Mouse (Mus musculus) hindbrain, embryonic 13.5 days (tissue): ENCODE data around the gene Tor4a. TPM values are rescaled to one million over a fixed set of nuclear protein-coding genes. Genes with fewer than 3 reads are reported as not detected.
A peak's percentile ranks its signal among the peaks of the same experiment; 100 is the strongest.

ENCODE experiments used
- ATAC-seq: fragments of 200-750 bp; cut with Nextera tagmentation; 2 replicates; pipeline ENCODE4 v1.8.0; 2017; ENCODE audit warnings: moderate TSS enrichment; ENCODE audit not compliant: low FRiP score
- H3K27ac ChIP-seq: fragments of 300-500 bp; sonication (generic); 2 replicates; pipeline ENCODE4 v1.5.1; 2015; ENCODE audit warnings: inconsistent platforms, mild to moderate bottlenecking, moderate library complexity
- H3K27me3 ChIP-seq: fragments of 300-500 bp; sonication (generic); 2 replicates; pipeline ENCODE4 v1.6.1; 2015; ENCODE audit warnings: mild to moderate bottlenecking, inconsistent platforms
- H3K36me3 ChIP-seq: fragments of 300-500 bp; sonication (generic); 2 replicates; pipeline ENCODE4 v1.6.1; 2015; ENCODE audit warnings: mild to moderate bottlenecking, inconsistent platforms
- H3K4me1 ChIP-seq: fragments of 300-500 bp; sonication (generic); replicated peaks from 2 replicates; pipeline ENCODE4 v1.6.1; 2015; ENCODE audit warnings: inconsistent platforms
- H3K4me2 ChIP-seq: fragments of 300-500 bp; sonication (generic); 2 replicates; pipeline ENCODE4 v1.6.1; 2015; ENCODE audit warnings: inconsistent platforms, mild to moderate bottlenecking, moderate library complexity
- H3K4me3 ChIP-seq: fragments of 300-500 bp; sonication (generic); 2 replicates; pipeline ENCODE4 v1.5.1; 2015; ENCODE audit warnings: mild to moderate bottlenecking, inconsistent platforms
- H3K9ac ChIP-seq: fragments of 300-500 bp; sonication (generic); 2 replicates; pipeline ENCODE4 v1.6.1; 2015; ENCODE audit warnings: mild to moderate bottlenecking, inconsistent platforms
- H3K9me3 ChIP-seq: fragments of 300-500 bp; sonication (generic); 2 replicates; pipeline ENCODE4 v1.6.1; 2016; ENCODE audit warnings: inconsistent platforms
- WGBS: fragments of 180-500 bp; shearing (Covaris S2); methylation state at CpG from one replicate; pipeline ENCODE4 v1.1.7; 2015; 5-methylcytosine and 5-hydroxymethylcytosine counted together
- polyA plus RNA-seq: library from polyadenylated mRNA; unstranded; fragments of >200 nt; fragmentation: Nextera tagmentation; extraction: Ambion mirVana; gene quantifications from 2 replicates; pipeline ENCODE4 v1.2.1, GENCODE M21; 2015

Gene Tor4a
- polyA plus RNA-seq, 1 experiment from 2014 or later: 1.9 TPM

DNA sequence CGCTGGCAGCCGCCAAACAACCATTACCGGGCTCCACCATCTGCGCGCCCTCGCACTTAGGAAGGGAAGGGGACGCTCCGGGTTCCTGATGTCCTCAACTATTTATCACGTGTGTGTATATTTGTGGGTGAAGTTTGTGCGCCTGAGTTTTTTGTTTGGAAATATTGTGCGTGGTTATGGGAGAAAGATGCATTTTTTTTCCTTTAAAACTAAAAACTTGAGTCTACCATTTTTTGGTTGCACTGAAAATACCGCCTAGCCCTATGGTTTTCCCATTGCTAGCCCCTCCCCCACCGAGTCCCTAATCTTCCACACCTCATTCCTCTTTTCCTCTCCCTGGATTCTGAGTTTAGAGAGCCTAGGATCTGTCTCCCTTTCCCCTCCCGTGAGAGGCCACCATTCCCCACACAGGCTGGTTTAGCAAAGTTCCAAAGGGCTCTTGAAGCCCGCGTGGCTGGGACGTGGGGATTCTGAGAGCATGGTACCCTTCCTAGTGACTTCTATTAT lies 14.7 kb downstream of the Tor4a start:
- no peak for ATAC-seq
- Histone ChIP-seq H3K27ac (peak overlapping the region; percentile 90), H3K4me3 (peak overlapping the region; percentile 78), H3K4me1 (peaks cover 82% of the 10 kb centered on the region), H3K27me3 (0 out of 2 replicates have a peak, but pooled peaks cover 5% of the 10 kb centered on the region), H3K9ac (peak overlapping the region; percentile 86), H3K9me3 (no peaks in the 10 kb centered on the region), H3K36me3 (no peaks in the 10 kb centered on the region), H3K4me2 (peak overlapping the region; percentile 78)
- under 1% methylated on average over 17 of the region's 17 CpGs for WGBS

DNA sequence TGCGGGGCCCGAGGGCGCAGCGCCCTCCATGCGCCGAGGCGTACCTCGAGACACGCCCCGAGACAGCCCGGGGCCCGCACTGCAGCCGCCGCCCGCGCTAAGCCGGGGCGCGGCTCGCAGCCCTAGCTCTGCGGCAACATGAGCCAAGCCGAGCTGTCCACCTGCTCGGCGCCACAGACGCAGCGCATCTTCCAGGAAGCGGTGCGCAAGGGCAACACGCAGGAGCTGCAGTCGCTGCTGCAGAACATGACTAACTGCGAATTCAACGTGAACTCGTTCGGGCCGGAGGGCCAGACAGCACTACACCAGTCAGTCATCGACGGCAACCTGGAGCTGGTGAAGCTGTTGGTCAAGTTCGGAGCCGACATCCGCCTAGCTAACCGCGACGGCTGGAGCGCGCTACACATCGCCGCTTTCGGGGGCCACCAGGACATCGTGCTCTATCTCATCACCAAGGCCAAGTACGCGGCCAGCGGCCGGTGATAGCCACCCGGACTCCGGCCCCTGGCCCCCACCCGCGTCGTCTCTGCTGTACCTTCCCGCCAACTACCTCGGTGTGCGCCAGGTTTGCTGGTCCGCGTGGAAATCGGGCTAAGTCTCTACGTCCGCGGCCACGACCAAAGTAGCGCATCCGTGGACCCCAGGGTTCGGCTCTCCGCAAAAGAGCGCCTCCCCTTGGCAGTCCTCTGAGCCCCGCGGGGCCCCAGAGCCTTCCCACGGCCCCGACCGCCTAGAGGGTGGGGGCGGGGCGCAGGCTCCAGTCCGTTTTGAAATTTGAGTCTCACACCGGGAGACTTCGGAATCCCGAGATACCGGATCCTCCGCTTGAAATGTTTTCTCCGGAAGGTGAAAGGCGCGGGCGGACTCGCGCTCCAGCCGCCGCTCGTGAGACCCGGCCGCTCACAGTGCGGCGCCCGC lies 15.5 kb downstream of the Tor4a start:
- ATAC-seq: peak; percentile 41
- WGBS: under 1% methylated on average over 100 of the region's 100 CpGs
- H3K4me1 ChIP-seq: peaks cover 84% of the 10 kb centered on the region

DNA sequence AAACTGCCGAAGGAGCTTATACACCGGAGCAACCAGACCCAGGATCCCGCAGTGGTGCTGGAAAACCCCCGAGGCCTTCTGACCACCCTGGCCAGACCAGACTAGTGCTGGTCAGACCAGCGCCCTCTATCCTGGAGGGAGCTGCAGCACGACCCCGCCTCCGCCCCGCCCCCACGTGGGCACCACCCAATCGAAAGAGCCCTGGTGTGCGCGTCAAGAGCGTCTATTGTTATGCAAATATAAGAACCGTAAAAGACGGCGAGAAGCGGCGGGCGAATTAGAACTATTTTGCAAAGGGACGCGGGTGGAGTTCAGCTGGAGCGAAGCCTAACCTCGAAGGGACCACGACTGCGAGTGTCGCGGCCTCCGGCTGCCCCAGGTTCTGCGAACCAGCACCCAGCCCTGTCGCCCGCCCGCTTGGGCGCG lies 16.2 kb downstream of the Tor4a start, which contains the start of gene Nrarp:
Gene Nrarp (plus strand): TSS at position 281 of the 426 bp plus-strand sequence.
- Histone ChIP-seq H3K9ac (peak within 1 kb of the TSS; percentile 86), H3K4me2 (peak within 1 kb of the TSS; percentile 78), H3K27ac (peak within 1 kb of the TSS; percentile 90), H3K27me3 (0 out of 2 replicates have a peak, but pooled peaks cover 5% of the 10 kb centered on the region), H3K36me3 (no peaks in the 10 kb centered on the region), H3K4me3 (peak within 1 kb of the TSS; percentile 78), H3K4me1 (peaks cover 84% of the 10 kb centered on the region), H3K9me3 (no peaks in the 10 kb centered on the region)
- under 1% methylated on average over 35 of the region's 35 CpGs for WGBS
- peak; percentile 91 for ATAC-seq

More for the DNA sequence above, 15.5 kb downstream of the Tor4a start:
- Histone ChIP-seq H3K27ac (peak overlapping the region; percentile 90), H3K27me3 (0 out of 2 replicates have a peak, but pooled peaks cover 5% of the 10 kb centered on the region), H3K36me3 (no peaks in the 10 kb centered on the region), H3K4me3 (peak overlapping the region; percentile 78), H3K4me2 (peak overlapping the region; percentile 78), H3K9me3 (no peaks in the 10 kb centered on the region), H3K9ac (peak overlapping the region; percentile 86)

DNA sequence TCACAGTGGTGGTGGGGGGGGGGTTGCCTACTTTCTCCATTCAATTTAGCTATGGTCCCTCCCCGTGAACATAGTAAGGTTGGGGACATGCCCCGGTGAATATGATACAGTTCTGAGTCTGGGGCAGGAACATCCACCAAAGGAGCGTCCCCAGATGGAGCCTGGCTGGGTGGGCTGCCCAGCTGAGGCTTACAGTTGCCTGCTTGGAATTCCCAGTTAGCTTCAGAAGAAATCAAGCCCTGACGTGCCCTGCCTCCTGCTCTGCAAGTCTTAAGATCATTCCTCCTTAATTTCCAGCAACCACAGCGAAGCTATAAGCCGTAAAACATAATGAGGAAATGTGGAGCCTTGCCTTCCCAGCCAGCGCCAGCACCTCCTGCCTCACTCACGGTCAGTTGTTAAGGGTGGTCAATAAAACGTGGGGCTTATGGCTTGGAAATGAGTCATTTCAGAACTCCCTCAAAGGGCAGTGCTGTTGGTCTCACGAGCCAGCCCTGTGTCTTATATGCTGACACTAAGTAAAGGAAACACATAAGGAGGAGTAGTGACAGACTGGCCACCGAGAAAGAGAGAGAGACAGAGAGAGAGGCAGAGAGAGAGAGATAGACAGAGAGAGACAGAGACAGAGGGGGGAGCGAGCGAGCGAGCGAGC lies 17.0 kb downstream of the Tor4a start:
- Histone ChIP-seq H3K27ac (peak overlapping the region; percentile 88), H3K9ac (peak overlapping the region; percentile 86), H3K4me2 (peak overlapping the region; percentile 78), H3K27me3 (0 out of 2 replicates have a peak, but pooled peaks cover 5% of the 10 kb centered on the region), H3K9me3 (no peaks in the 10 kb centered on the region), H3K4me1 (peaks cover 84% of the 10 kb centered on the region), H3K36me3 (no peaks in the 10 kb centered on the region), H3K4me3 (peak overlapping the region; percentile 78)
- WGBS: 26% methylated on average over 15 of the region's 15 CpGs
- no peak for ATAC-seq

DNA sequence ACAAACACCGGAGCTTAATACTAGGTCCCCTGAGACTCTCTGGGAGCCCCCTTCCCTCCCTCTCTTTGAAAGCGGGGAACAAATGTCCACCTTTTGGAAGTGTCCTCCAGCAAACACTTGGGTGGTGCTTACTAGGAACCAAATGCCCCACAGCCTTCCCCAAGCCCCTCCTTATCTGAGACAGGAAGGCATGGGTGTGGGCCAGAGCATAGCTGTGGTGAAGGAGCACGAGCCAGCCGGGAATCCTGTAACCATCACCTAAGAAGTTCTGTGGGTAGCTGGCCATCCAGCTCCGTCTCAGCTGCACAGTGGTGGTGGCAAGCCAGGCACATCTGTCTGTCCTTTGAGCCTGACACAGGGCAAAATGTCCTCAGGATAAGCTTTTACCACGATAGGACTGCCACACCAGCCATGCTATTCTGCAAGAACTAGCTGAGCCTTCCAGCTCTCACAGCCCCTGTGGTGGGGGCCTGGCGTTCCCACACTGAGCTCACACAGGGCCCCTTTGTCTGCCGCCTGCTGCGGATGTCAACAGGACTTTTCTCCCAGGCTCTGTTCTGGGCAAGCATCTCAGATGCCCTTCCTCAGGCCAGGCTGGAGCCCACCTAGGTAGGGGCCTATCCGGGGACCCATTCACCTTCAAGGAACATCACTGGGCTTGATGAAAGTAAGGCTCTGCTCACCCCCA lies 18.3 kb downstream of the Tor4a start:
- H3K4me3 ChIP-seq: no peak overlapping the region
- H3K4me2 ChIP-seq: peak overlapping the region; percentile 31
- H3K36me3 ChIP-seq: no peaks in the 10 kb centered on the region
- H3K27ac ChIP-seq: peak overlapping the region; percentile 88
- peak overlapping the region; percentile 58; the same call in 1 of the 2 replicates for H3K9ac ChIP-seq
- 14% methylated on average over 10 of the region's 10 CpGs for WGBS
- H3K9me3 ChIP-seq: no peaks in the 10 kb centered on the region
- H3K4me1 ChIP-seq: peaks cover 76% of the 10 kb centered on the region
- 0 out of 2 replicates have a peak, but pooled peaks cover 5% of the 10 kb centered on the region for H3K27me3 ChIP-seq
- ATAC-seq: no peak

DNA sequence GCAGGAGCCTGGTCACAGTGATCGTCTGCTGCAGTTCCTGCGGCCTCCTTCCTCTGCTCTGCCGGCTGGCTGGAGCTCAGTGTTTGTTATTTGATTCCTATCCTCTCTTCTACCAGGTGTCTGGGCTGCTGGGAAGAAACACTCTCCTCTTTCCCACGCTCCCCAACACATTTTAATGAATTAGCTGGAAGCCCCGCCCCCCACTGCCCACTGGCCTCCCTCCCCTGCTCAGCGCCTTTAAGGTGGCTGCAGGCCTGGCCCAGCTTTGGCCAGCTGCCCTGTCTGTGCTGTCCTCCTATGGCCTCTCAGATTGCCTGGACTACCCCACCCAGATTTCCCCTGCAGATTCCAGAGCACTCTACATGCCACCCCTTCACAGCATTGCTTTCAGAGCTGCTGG lies 19.0 kb downstream of the Tor4a start:
- peak overlapping the region; percentile 9; the same call in 1 of the 2 replicates for H3K4me3 ChIP-seq
- peak overlapping the region; percentile 88 for H3K27ac ChIP-seq
- WGBS: 2% methylated on average over 5 of the region's 6 CpGs
- 0 out of 2 replicates have a peak, but pooled peaks cover 5% of the 10 kb centered on the region for H3K27me3 ChIP-seq
- peaks cover 70% of the 10 kb centered on the region for H3K4me1 ChIP-seq
- H3K4me2 ChIP-seq: peak overlapping the region; percentile 31
- no peaks in the 10 kb centered on the region for H3K36me3 ChIP-seq
- peak; percentile 34; the same call in 1 of the 2 replicates for ATAC-seq
- no peaks in the 10 kb centered on the region for H3K9me3 ChIP-seq
- H3K9ac ChIP-seq: peak overlapping the region; percentile 58

DNA sequence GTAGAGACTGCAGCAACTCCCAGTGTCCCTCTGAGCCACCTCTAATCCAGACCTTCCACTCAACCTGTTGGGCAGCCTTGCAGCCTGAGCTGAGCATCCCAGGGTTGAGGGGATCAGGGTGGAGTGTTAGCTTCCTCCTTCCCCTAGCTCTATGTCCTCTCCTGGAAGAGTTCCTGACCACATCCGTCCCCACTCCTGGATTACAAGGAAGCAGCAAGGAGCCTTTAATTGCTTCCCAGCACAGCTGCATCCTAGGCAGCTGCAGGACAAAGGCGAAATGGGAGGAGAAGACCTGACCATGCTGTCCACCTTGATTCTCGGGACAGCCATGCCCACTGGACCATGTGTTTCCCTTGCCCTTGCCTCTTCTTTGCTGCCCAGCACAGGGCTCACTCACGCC lies 19.6 kb downstream of the Tor4a start:
- Histone ChIP-seq H3K4me3 (peak overlapping the region; percentile 9; the same call in 1 of the 2 replicates), H3K4me1 (peaks cover 70% of the 10 kb centered on the region), H3K4me2 (peak overlapping the region; percentile 31), H3K9ac (peak overlapping the region; percentile 58), H3K36me3 (no peaks in the 10 kb centered on the region), H3K9me3 (no peaks in the 10 kb centered on the region), H3K27me3 (0 out of 2 replicates have a peak, but pooled peaks cover 5% of the 10 kb centered on the region), H3K27ac (peak overlapping the region; percentile 88)
- 39% methylated on average over 4 of the region's 4 CpGs for WGBS
- no peak for ATAC-seq

DNA sequence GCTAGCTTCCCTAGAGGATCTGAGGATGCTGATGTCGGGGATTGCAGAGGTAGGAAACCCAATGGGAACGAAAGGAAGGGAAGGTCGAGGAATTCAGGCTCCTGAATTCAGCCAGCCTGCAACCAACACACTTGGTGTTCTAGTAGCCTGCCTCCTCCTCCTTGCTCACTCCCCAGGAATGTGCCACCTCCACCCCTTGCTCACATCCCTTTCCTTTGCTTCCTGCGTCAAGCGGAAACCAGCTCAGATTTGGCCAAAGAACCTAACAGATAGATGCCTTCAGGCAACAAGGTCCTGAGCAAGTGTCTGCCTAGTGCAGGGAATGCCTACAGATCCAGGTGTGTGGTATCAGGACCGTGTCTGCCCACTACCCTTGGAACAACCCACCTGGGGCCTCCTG lies 20.1 kb downstream of the Tor4a start:
- no peaks in the 10 kb centered on the region for H3K36me3 ChIP-seq
- H3K9me3 ChIP-seq: no peaks in the 10 kb centered on the region
- H3K9ac ChIP-seq: peak overlapping the region; percentile 58
- no peak for ATAC-seq
- H3K4me2 ChIP-seq: peak overlapping the region; percentile 31
- H3K4me3 ChIP-seq: no peak overlapping the region
- 69% methylated on average over 6 of the region's 6 CpGs for WGBS
- peak overlapping the region; percentile 88 for H3K27ac ChIP-seq
- 0 out of 2 replicates have a peak, but pooled peaks cover 5% of the 10 kb centered on the region for H3K27me3 ChIP-seq
- H3K4me1 ChIP-seq: peaks cover 67% of the 10 kb centered on the region

DNA sequence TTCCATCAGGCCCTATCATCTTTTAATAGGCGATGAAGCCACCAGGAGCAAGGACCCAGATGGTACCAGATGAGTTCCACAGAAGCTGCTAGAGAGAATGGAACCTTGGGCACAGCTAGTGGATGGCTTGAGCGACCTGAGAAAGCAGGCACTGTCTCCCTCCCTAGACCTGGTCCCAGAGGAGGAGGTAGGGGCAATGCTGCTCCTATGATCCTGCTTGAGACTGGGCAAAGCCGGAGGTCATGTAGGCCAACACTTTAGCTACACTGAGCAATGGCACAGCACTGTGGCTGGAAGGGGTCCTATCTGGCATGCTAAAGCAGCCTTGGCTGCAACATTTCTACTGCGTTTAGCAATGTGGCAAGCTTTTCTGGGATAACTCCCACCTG lies 21.0 kb downstream of the Tor4a start:
- Histone ChIP-seq H3K27me3 (0 out of 2 replicates have a peak, but pooled peaks cover 5% of the 10 kb centered on the region), H3K27ac (no peak overlapping the region), H3K4me3 (no peak overlapping the region), H3K4me2 (no peak overlapping the region), H3K36me3 (no peaks in the 10 kb centered on the region), H3K4me1 (peaks cover 67% of the 10 kb centered on the region), H3K9ac (no peak overlapping the region), H3K9me3 (no peaks in the 10 kb centered on the region)
- ATAC-seq: no peak
- WGBS: 85% methylated on average over 4 of the region's 4 CpGs

DNA sequence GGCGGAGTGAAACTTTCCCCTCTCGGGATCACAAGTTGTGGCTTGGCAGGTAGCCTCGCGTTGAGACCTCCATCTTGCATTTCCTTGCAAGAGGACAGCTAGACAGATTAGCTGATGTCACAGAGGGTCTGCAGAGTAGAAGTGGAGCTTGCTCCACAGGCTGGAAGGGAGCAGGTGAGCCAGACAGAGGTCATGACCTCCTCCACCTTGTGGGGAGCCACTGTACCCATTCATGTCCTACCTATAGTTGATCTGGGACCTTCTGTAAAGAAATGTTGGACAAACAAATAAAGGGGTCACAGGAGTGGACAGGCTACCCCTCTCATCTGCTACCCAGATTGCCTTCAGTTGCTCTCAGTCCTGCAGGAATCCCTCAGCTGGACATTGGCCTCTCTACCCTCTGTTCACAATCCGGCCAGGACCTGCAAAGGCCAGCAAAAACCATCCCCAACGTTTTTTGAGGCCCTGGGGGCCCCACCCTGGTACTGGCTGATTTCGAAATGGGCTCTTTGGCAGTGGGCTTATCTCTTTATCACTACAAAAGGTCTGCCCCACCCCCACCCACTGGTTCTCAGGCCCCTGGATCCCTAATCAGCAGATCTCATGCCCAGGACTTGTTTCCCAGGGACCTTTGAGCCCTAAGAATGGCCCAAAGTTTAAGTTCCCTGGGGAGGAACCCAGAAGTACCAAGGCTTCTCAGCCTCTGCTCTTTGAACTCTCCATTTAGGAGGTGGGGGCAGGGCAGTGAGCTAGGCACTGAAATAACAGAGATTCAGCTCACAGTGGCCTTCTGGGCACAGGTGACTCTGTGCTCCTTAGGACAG lies 21.6 kb downstream of the Tor4a start:
- H3K27ac ChIP-seq: no peak overlapping the region
- 61% methylated on average over 7 of the region's 7 CpGs for WGBS
- H3K36me3 ChIP-seq: no peaks in the 10 kb centered on the region
- H3K27me3 ChIP-seq: 0 out of 2 replicates have a peak, but pooled peaks cover 5% of the 10 kb centered on the region
- H3K4me3 ChIP-seq: no peak overlapping the region
- no peak overlapping the region for H3K4me2 ChIP-seq
- H3K9me3 ChIP-seq: no peaks in the 10 kb centered on the region
- peaks cover 71% of the 10 kb centered on the region for H3K4me1 ChIP-seq
- no peak overlapping the region for H3K9ac ChIP-seq
- ATAC-seq: no peak

DNA sequence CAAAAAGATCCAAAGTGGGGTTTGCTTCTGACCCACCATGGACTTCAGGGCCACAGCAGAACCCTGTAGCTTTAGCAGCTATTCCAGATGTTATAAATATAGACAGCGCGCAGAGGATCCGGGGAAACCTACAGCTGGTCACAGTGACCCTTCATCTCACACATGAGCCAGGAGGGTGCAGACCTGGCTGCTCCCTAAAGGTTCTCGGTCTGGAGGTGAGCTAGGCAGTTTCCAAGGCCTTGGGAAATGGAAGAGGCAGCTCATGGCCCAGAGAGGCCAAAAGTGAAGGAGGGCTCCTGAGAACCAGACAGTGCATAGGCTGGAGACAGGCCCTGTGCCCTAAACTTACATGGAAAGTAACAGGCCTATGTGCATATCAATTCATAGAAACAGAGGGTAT lies 22.9 kb downstream of the Tor4a start:
- 97% methylated on average over 4 of the region's 4 CpGs for WGBS
- no peak overlapping the region for H3K27ac ChIP-seq
- H3K4me3 ChIP-seq: no peak overlapping the region
- H3K9ac ChIP-seq: no peak overlapping the region
- ATAC-seq: no peak
- H3K4me1 ChIP-seq: peaks cover 71% of the 10 kb centered on the region
- H3K9me3 ChIP-seq: no peaks in the 10 kb centered on the region
- H3K36me3 ChIP-seq: no peaks in the 10 kb centered on the region
- H3K27me3 ChIP-seq: 0 out of 2 replicates have a peak, but pooled peaks cover 5% of the 10 kb centered on the region
- H3K4me2 ChIP-seq: no peak overlapping the region
